Comparison of ENCODE assay signal across 8 mouse cellular contexts in genomic region chr19:41933179-41934086, GRCm38 (mm10). TPM values are rescaled to one million over a fixed set of nuclear protein-coding genes. Genes with fewer than 3 reads are reported as not detected.
DNase-seq lines count a peak whose midpoint lies in the region; ATAC-seq and TF ChIP-seq lines count a peak whose summit lies in the region.

Gene Exosc1, minus strand, starts transcription at chr19:41933423.
Gene Zdhhc16, plus strand, starts transcription at chr19:41933480.

- ATAC-seq in embryonic facial prominence, embryonic 14.5 days (ENCODE audit: low read depth) = peak; percentile 100
- peak; percentile 100 for ATAC-seq in limb, embryonic 13.5 days (ENCODE audit: low FRiP score, low read depth)
- ATAC-seq in midbrain, embryonic 16.5 days = peak; percentile 100

- H3K36me3 ChIP-seq in embryonic facial prominence, embryonic 14.5 days (ENCODE audit: control insufficient read depth, insufficient read depth, low read length) = peaks cover 36% of the 10 kb centered on the region
- no peaks in the 10 kb centered on the region for H3K36me3 ChIP-seq in heart, adult 2 months (ENCODE audit: control insufficient read depth, insufficient read depth, low read length)
- H3K36me3 ChIP-seq in limb, embryonic 13.5 days = peaks cover 43% of the 10 kb centered on the region
- peaks cover 7% of the 10 kb centered on the region; the same call in 1 of the 2 replicates for H3K36me3 ChIP-seq in midbrain, embryonic 16.5 days (ENCODE audit: control insufficient read depth, insufficient read depth, low read length)

- peak; percentile 100 for DNase-seq in 3T3-L1 (ENCODE audit: low read depth, low spot score)
- DNase-seq in adrenal gland, postnatal 4 days (ENCODE audit: low spot score in 2 of 2) = peak; percentile 94 to 95
- DNase-seq in embryonic facial prominence, embryonic 14.5 days (ENCODE audit: low spot score) = peak; percentile 99
- peak; percentile 99 for DNase-seq in heart, adult 2 months
- peak; percentile 99 for DNase-seq in kidney, adult 8-10 months
- DNase-seq in spleen, postnatal 10 days (ENCODE audit: low spot score in 2 of 2) = peak; percentile 95 to 98

- H3K9me3 ChIP-seq in embryonic facial prominence, embryonic 14.5 days (ENCODE audit: control insufficient read depth, low read length) = no peaks in the 10 kb centered on the region
- H3K9me3 ChIP-seq in limb, embryonic 13.5 days = no peaks in the 10 kb centered on the region
- H3K9me3 ChIP-seq in midbrain, embryonic 16.5 days (replicated peaks; ENCODE audit: control insufficient read depth, low read length, poor library complexity, severe bottlenecking) = no peaks in the 10 kb centered on the region

- H3K79me2 ChIP-seq in heart, adult 2 months (replicated peaks; ENCODE audit: control insufficient read depth, insufficient read depth, low read length) = peaks cover 2% of the 10 kb centered on the region; the same call in 1 of the 2 replicates

- peak within 1 kb of the TSS; percentile 85 for H3K9ac ChIP-seq in embryonic facial prominence, embryonic 14.5 days (ENCODE audit: low read depth, low read length)
- peak within 1 kb of the TSS; percentile 89 for H3K9ac ChIP-seq in heart, adult 2 months (ENCODE audit: low read depth, low read length)
- H3K9ac ChIP-seq in limb, embryonic 13.5 days = peak within 1 kb of the TSS; percentile 91
- peak within 1 kb of the TSS; percentile 71 for H3K9ac ChIP-seq in midbrain, embryonic 16.5 days (ENCODE audit: low read depth, low read length)

- 0 out of 2 replicates have a peak, but pooled peaks have one; percentile 14 for TF ChIP-seq CTCF in heart, adult 2 months (IDR thresholded peaks at IDR 0.05)

- H3K4me1 ChIP-seq in embryonic facial prominence, embryonic 14.5 days (ENCODE audit: control insufficient read depth, insufficient read depth, low read length) = peaks cover 15% of the 10 kb centered on the region
- peaks cover 3% of the 10 kb centered on the region for H3K4me1 ChIP-seq in heart, adult 2 months (ENCODE audit: control insufficient read depth, insufficient read depth, low read length)
- peaks cover 21% of the 10 kb centered on the region for H3K4me1 ChIP-seq in limb, embryonic 13.5 days
- peaks cover 20% of the 10 kb centered on the region for H3K4me1 ChIP-seq in midbrain, embryonic 16.5 days (ENCODE audit: control insufficient read depth, insufficient read depth, low read length)

- no peak for TF ChIP-seq EP300 in heart, adult 2 months (IDR thresholded peaks at IDR 0.05; ENCODE audit: insufficient read depth, low read depth, low read length)

- under 1% methylated on average over 39 of the region's 47 CpGs for WGBS in embryonic facial prominence, embryonic 14.5 days
- WGBS in heart, adult 2 months = under 1% methylated on average over 47 of the region's 47 CpGs
- under 1% methylated on average over 47 of the region's 47 CpGs for WGBS in limb, embryonic 13.5 days
- under 1% methylated on average over 47 of the region's 47 CpGs for WGBS in midbrain, embryonic 16.5 days

- no peaks in the 10 kb centered on the region for H3K27me3 ChIP-seq in embryonic facial prominence, embryonic 14.5 days (replicated peaks; ENCODE audit: control insufficient read depth, insufficient read depth, low read length)
- H3K27me3 ChIP-seq in heart, adult 2 months (ENCODE audit: control insufficient read depth, insufficient read depth, low read length) = no peaks in the 10 kb centered on the region
- no peaks in the 10 kb centered on the region for H3K27me3 ChIP-seq in limb, embryonic 13.5 days
- H3K27me3 ChIP-seq in midbrain, embryonic 16.5 days (ENCODE audit: control insufficient read depth, insufficient read depth, low read depth, low read length) = no peaks in the 10 kb centered on the region

- H3K27ac ChIP-seq in embryonic facial prominence, embryonic 14.5 days (replicated peaks; ENCODE audit: low read depth, low read length) = peak within 1 kb of the TSS; percentile 39
- H3K27ac ChIP-seq in heart, adult 2 months = peak within 1 kb of the TSS; percentile 86
- H3K27ac ChIP-seq in limb, embryonic 13.5 days = peak within 1 kb of the TSS; percentile 52; the same call in 1 of the 2 replicates
- peak within 1 kb of the TSS; percentile 70 for H3K27ac ChIP-seq in midbrain, embryonic 16.5 days (ENCODE audit: low read length)

- H3K4me3 ChIP-seq in embryonic facial prominence, embryonic 14.5 days (ENCODE audit: low read depth, low read length) = peak within 1 kb of the TSS; percentile 80
- peak within 1 kb of the TSS; percentile 73 for H3K4me3 ChIP-seq in heart, adult 2 months
- peak within 1 kb of the TSS; percentile 87 for H3K4me3 ChIP-seq in limb, embryonic 13.5 days
- peak within 1 kb of the TSS; percentile 53 for H3K4me3 ChIP-seq in midbrain, embryonic 16.5 days (ENCODE audit: low read depth, low read length)

- intact Hi-C loops in heart, adult 2 months (cut with DNase I) = loop anchor here (1.0 to 10.0 kb wide), 5 partner anchors 21 to 211 kb away; partner anchors contain the start of genes Marveld1, Morn4 and Rrp12

- TF ChIP-seq POLR2A in heart, adult 2 months (IDR thresholded peaks at IDR 0.05; ENCODE audit: insufficient read depth, low read depth, low read length) = peak; percentile 81

- peak within 1 kb of the TSS; percentile 83 for H3K4me2 ChIP-seq in embryonic facial prominence, embryonic 14.5 days (ENCODE audit: low read depth, low read length)
- H3K4me2 ChIP-seq in limb, embryonic 13.5 days (replicated peaks) = peak within 1 kb of the TSS; percentile 72
- peak within 1 kb of the TSS; percentile 82 for H3K4me2 ChIP-seq in midbrain, embryonic 16.5 days (ENCODE audit: low read length)

RNA-seq across cellular contexts. Expression of gene Exosc1, which starts in this region (rescaled TPM):
- total RNA-seq in adrenal gland, postnatal 4 days (2021) = 10 to 100 TPM; 30.1 to 33.8 TPM
- polyA plus RNA-seq in embryonic facial prominence, embryonic 14.5 days (2014; fragmentation: Nextera tagmentation; extraction: Ambion mirVana) = 67.8 and 71.3 TPM in 2 replicates
- 10 to 100 TPM; 13.2 to 13.9 TPM for total RNA-seq in heart, adult 2 months (2021)
- 9.8 and 9.9 TPM in 2 replicates for polyA plus RNA-seq in heart, adult 2 months (2012; rRNA removed)
- 82.5 and 86.4 TPM in 2 replicates for polyA plus RNA-seq in limb, embryonic 13.5 days (2015; fragmentation: Nextera tagmentation; extraction: Ambion mirVana)
- 59.1 and 61.3 TPM in 2 replicates for polyA plus RNA-seq in midbrain, embryonic 16.5 days (2015; fragmentation: Nextera tagmentation; extraction: Ambion mirVana)

RNA-seq across cellular contexts. Expression of gene Zdhhc16, which starts in this region (rescaled TPM):
- total RNA-seq in adrenal gland, postnatal 4 days (2021) = 10 to 100 TPM; 43.4 to 48.4 TPM
- 69.1 and 72.4 TPM in 2 replicates for polyA plus RNA-seq in embryonic facial prominence, embryonic 14.5 days (2014; fragmentation: Nextera tagmentation; extraction: Ambion mirVana)
- total RNA-seq in heart, adult 2 months (2021) = 10 to 100 TPM; 12.3 to 14.6 TPM
- polyA plus RNA-seq in heart, adult 2 months (2012; rRNA removed) = 40.3 and 53.3 TPM in 2 replicates
- polyA plus RNA-seq in limb, embryonic 13.5 days (2015; fragmentation: Nextera tagmentation; extraction: Ambion mirVana) = 98.7 and 99.3 TPM in 2 replicates
- 84.2 and 90.2 TPM in 2 replicates for polyA plus RNA-seq in midbrain, embryonic 16.5 days (2015; fragmentation: Nextera tagmentation; extraction: Ambion mirVana)

Comparison
In these comparisons a context has a peak if more than half of its experiments do, and no peak if none do; other contexts are left out.
1. Peak in every context shown above with its lines: DNase-seq, ATAC-seq, H3K4me3 ChIP-seq and H3K27ac ChIP-seq.